Mouse (Mus musculus): Measurements from ENCODE around the gene Gm9844. TPM values are rescaled to one million over a fixed set of nuclear protein-coding genes. Genes with fewer than 3 reads are reported as not detected.

Gm9844 gene
- polyA plus RNA-seq, 1 experiment from 2014 or later: 20.6 TPM

DNA sequence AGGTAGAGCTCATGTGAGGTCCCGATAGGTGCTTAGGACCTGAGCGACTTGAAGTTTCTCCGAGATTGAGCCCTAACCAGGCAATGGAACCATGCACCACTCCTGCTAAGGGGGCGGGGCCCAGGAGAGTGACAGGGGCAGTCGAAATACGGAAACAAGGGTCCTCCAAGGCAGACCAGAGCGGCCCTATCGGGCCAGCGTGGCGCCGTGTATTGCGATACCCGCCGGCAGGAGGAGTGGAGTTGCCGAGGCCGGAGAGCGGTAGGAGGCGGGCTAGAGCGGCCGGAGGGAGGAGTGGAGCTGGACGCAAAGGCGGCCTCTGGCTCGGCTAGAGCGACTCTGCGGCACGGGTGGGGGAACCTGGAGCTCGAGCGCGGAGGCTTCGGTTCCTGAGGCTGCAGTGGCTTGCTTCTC is 42.1 kb downstream of the Gm9844 start:
- Histone ChIP-seq H3K27me3 (ENCODE audit: control insufficient read depth, insufficient read depth, low read depth, low read length) (no peaks in the 10 kb centered on the region), H3K9ac (ENCODE audit: low read length) (peak overlapping the region; percentile 91), H3K9me3 (ENCODE audit: control insufficient read depth, low read length) (no peaks in the 10 kb centered on the region), H3K36me3 (ENCODE audit: control insufficient read depth, insufficient read depth, low read length) (peaks cover 3% of the 10 kb centered on the region), H3K4me1 (replicated peaks; ENCODE audit: control insufficient read depth, insufficient read depth, low read length) (peaks cover 36% of the 10 kb centered on the region), H3K27ac (ENCODE audit: low read length) (peak overlapping the region; percentile 95), H3K4me2 (ENCODE audit: low read depth, low read length) (peak overlapping the region; percentile 76), H3K4me3 (ENCODE audit: low read length) (peak overlapping the region; percentile 86)
- under 1% methylated on average over 29 of the region's 30 CpGs for WGBS
- peak; percentile 95 for ATAC-seq (ENCODE audit: low read depth)

DNA sequence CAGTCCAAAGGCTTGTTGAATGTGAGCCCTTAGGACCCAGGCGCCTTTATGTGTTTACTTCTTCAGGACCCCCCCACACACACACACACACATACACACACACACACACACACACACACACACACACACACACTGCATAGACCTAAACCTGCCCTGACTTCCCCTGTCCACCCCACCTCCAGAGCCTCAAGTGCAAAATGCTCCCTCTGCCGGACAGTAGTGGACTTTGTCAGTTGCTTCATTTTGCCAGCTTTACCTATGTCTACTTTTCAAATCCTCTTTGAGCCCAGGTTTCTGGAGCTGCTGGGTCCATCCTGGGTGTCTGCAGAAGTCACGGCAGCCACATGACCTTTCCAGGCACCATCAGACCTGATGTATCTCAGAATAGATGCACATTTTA is 42.9 kb downstream of the Gm9844 start:
- Histone ChIP-seq H3K27ac (ENCODE audit: low read length) (peak overlapping the region; percentile 51), H3K9me3 (ENCODE audit: control insufficient read depth, low read length) (no peaks in the 10 kb centered on the region), H3K9ac (ENCODE audit: low read length) (peak overlapping the region; percentile 78), H3K4me2 (ENCODE audit: low read depth, low read length) (peak overlapping the region; percentile 70), H3K27me3 (ENCODE audit: control insufficient read depth, insufficient read depth, low read depth, low read length) (no peaks in the 10 kb centered on the region), H3K36me3 (ENCODE audit: control insufficient read depth, insufficient read depth, low read length) (peaks cover 6% of the 10 kb centered on the region), H3K4me1 (replicated peaks; ENCODE audit: control insufficient read depth, insufficient read depth, low read length) (peaks cover 36% of the 10 kb centered on the region), H3K4me3 (ENCODE audit: low read length) (peak overlapping the region; percentile 86)
- ATAC-seq (ENCODE audit: low read depth): no peak
- WGBS: 9% methylated on average over 3 of the region's 3 CpGs

DNA sequence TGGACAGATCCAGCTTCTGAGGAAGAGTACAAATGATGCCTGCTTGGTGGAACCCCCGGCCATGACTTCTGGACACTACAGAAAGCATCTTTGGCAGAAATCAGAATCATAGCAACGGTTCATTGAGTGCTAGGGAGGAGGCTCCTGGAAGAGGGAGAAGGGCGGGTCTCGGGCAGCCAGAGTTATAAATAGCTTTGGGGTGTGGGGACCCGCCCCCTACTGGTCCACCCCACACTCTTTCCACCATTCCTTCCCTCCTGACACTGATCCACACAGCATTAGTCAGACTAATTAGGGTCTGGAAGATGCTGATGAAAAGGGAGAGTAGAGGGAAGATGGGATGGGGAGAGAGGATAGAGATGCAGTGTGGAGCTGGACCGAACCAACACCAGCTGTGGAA is 44.5 kb downstream of the Gm9844 start:
- no peak for ATAC-seq (ENCODE audit: low read depth)
- Histone ChIP-seq H3K36me3 (ENCODE audit: control insufficient read depth, insufficient read depth, low read length) (peaks cover 7% of the 10 kb centered on the region), H3K4me3 (ENCODE audit: low read length) (no peak overlapping the region), H3K4me1 (replicated peaks; ENCODE audit: control insufficient read depth, insufficient read depth, low read length) (peaks cover 36% of the 10 kb centered on the region), H3K27ac (ENCODE audit: low read length) (peak overlapping the region; percentile 50; the same call in 1 of the 2 replicates), H3K9me3 (ENCODE audit: control insufficient read depth, low read length) (no peaks in the 10 kb centered on the region), H3K9ac (ENCODE audit: low read length) (peak overlapping the region; percentile 48; the same call in 1 of the 2 replicates), H3K27me3 (ENCODE audit: control insufficient read depth, insufficient read depth, low read depth, low read length) (no peaks in the 10 kb centered on the region), H3K4me2 (ENCODE audit: low read depth, low read length) (peak overlapping the region; percentile 37)
- 18% methylated on average over 6 of the region's 6 CpGs for WGBS

DNA sequence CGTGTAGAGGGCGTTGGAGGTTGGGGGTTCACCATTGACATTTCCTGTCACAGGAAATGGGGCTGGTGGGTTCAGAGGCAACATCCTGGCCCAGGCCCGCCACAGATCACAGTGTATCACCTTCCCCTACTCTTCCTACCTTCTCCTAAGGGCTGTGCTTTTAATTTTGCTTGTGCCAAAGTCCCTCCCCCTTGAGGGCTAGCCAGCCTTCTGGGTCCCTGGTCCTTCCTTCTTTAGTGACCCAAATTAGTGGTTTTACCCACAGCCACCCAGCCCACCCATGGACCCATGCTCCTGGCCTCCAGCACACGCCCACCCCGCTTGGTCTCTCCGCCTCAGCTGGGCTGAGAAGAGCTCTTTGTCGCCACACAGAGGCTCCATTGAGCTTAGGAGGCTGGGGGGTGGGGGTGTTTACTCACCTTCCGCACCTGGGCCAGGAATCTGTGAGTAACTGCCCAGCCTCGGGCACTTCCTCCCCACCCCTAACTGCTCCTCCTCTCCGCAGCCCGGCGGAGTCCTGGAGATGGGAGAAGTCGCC is 45.3 kb downstream of the Gm9844 start:
- H3K4me2 ChIP-seq (ENCODE audit: low read depth, low read length): peak overlapping the region; percentile 37
- H3K9ac ChIP-seq (ENCODE audit: low read length): peak overlapping the region; percentile 48
- peak overlapping the region; percentile 20 for H3K4me3 ChIP-seq (ENCODE audit: low read length)
- H3K27me3 ChIP-seq (ENCODE audit: control insufficient read depth, insufficient read depth, low read depth, low read length): no peaks in the 10 kb centered on the region
- H3K4me1 ChIP-seq (replicated peaks; ENCODE audit: control insufficient read depth, insufficient read depth, low read length): peaks cover 31% of the 10 kb centered on the region
- H3K9me3 ChIP-seq (ENCODE audit: control insufficient read depth, low read length): no peaks in the 10 kb centered on the region
- H3K27ac ChIP-seq (ENCODE audit: low read length): peak overlapping the region; percentile 50
- peaks cover 7% of the 10 kb centered on the region for H3K36me3 ChIP-seq (ENCODE audit: control insufficient read depth, insufficient read depth, low read length)
- ATAC-seq (ENCODE audit: low read depth): peak; percentile 24; the same call in 1 of the 2 replicates
- 14% methylated on average over 13 of the region's 13 CpGs for WGBS

Other genes with a start within 250 kb of the Gm9844 start
- gene Lypd3, start 225.7 kb upstream of the Gm9844 start, polyA plus RNA-seq (2015; fragmentation: Nextera tagmentation; extraction: Ambion mirVana): 0.26 and 0.92 TPM in 2 replicates
- gene Tex101, start 185.5 kb upstream of the Gm9844 start, polyA plus RNA-seq (2015; fragmentation: Nextera tagmentation; extraction: Ambion mirVana): not detected in 2 replicates
- not detected in 2 replicates for gene BC049730, start 153.0 kb upstream of the Gm9844 start, polyA plus RNA-seq (2015; fragmentation: Nextera tagmentation; extraction: Ambion mirVana)
- not detected in 2 replicates for gene Gm4763, start 135.3 kb upstream of the Gm9844 start, polyA plus RNA-seq (2015; fragmentation: Nextera tagmentation; extraction: Ambion mirVana)
- 1.5 and 1.8 TPM in 2 replicates for gene Cd177, start 101.9 kb upstream of the Gm9844 start, polyA plus RNA-seq (2015; fragmentation: Nextera tagmentation; extraction: Ambion mirVana)
- not detected in 2 replicates for gene Ceacam10, start 85.0 kb upstream of the Gm9844 start, polyA plus RNA-seq (2015; fragmentation: Nextera tagmentation; extraction: Ambion mirVana)
- gene Lypd4, start 7.7 kb downstream of the Gm9844 start, polyA plus RNA-seq (2015; fragmentation: Nextera tagmentation; extraction: Ambion mirVana): not detected in 2 replicates
- gene Dmrtc2, start 7.8 kb downstream of the Gm9844 start, polyA plus RNA-seq (2015; fragmentation: Nextera tagmentation; extraction: Ambion mirVana): not detected in 2 replicates
- gene Rps19, start 22.2 kb downstream of the Gm9844 start, polyA plus RNA-seq (2015; fragmentation: Nextera tagmentation; extraction: Ambion mirVana): 2,580 and 2,777 TPM in 2 replicates
- 0.62 and 0.78 TPM in 2 replicates for gene Cd79a, start 35.2 kb downstream of the Gm9844 start, polyA plus RNA-seq (2015; fragmentation: Nextera tagmentation; extraction: Ambion mirVana)
- 119 and 126 TPM in 2 replicates for gene Arhgef1, start 40.7 kb downstream of the Gm9844 start, polyA plus RNA-seq (2015; fragmentation: Nextera tagmentation; extraction: Ambion mirVana)
- gene Gm4881, start 82.3 kb downstream of the Gm9844 start, polyA plus RNA-seq (2015; fragmentation: Nextera tagmentation; extraction: Ambion mirVana): not detected in 2 replicates
- 180 and 202 TPM in 2 replicates for gene Rabac1, start 110.5 kb downstream of the Gm9844 start, polyA plus RNA-seq (2015; fragmentation: Nextera tagmentation; extraction: Ambion mirVana)
- 1.0 and 2.1 TPM in 2 replicates for gene Atp1a3, start 143.7 kb downstream of the Gm9844 start, polyA plus RNA-seq (2015; fragmentation: Nextera tagmentation; extraction: Ambion mirVana)
- gene Grik5, start 210.1 kb downstream of the Gm9844 start, polyA plus RNA-seq (2015; fragmentation: Nextera tagmentation; extraction: Ambion mirVana): 3.5 and 3.6 TPM in 2 replicates
- 28.9 and 30.5 TPM in 2 replicates for gene Zfp574, start 210.4 kb downstream of the Gm9844 start, polyA plus RNA-seq (2015; fragmentation: Nextera tagmentation; extraction: Ambion mirVana)